21 mouse cellular contexts compared by ENCODE assay signal in the genomic region with DNA sequence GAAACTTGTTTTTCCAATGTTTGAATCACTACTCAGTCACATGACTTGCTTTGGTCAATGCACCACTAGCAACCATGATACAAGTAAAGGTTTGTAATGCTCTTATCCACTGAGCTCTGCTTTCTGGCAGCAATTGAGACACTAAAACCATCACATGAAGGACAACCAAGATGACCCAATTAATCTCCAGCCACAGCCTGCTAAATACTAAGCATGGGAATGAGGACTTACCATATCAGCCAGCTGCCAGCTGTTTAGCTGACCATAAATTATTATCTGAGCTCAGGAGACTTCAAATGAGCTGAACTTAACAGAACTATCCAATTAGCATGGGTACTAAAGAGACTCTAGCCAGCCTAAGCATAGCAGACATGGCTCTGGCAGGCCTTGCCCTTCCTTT.
DNase-seq lines count a peak whose midpoint lies in the region; TF ChIP-seq lines count a peak whose summit lies in the region.
"Had no signal": no experiment of that assay in that cellular context is flagged by ENCODE, and none has a peak within 500 bp of the region (broad histone marks: within the 10 kb centered on the region; RNA-seq: fewer than 3 reads in every experiment).

No protein-coding gene starts in this region.

- no peak overlapping the region for H3K9ac ChIP-seq in liver, adult 2 months (ENCODE audit: low read depth, low read length)
- H3K9ac ChIP-seq: embryonic facial prominence, embryonic 12.5 days; embryonic facial prominence, embryonic 15.5 days; forebrain, postnatal 0 days; heart, embryonic 13.5 days; hindbrain, embryonic 14.5 days had no signal

- no peaks in the 10 kb centered on the region for H3K36me3 ChIP-seq in liver, adult 2 months (ENCODE audit: control insufficient read depth, insufficient read depth, low read length)
- H3K36me3 ChIP-seq: embryonic facial prominence, embryonic 12.5 days; embryonic facial prominence, embryonic 15.5 days; heart, embryonic 13.5 days had no signal

- no peak overlapping the region for H3K4me3 ChIP-seq in liver, adult 2 months (ENCODE audit: insufficient read depth, low read depth, low read length)
- H3K4me3 ChIP-seq: embryonic facial prominence, embryonic 12.5 days; embryonic facial prominence, embryonic 15.5 days; heart, embryonic 13.5 days had no signal

- no peaks in the 10 kb centered on the region for H3K27me3 ChIP-seq in liver, adult 2 months (ENCODE audit: control insufficient read depth, insufficient read depth, low read length)
- H3K27me3 ChIP-seq: embryonic facial prominence, embryonic 12.5 days; embryonic facial prominence, embryonic 15.5 days; heart, embryonic 13.5 days had no signal

- H3K79me2 ChIP-seq in liver, adult 2 months (ENCODE audit: control insufficient read depth, insufficient read depth, low read length) = no peaks in the 10 kb centered on the region

- no peak overlapping the region for H3K27ac ChIP-seq in liver, adult 2 months (replicated peaks; ENCODE audit: insufficient read depth, low read depth, low read length)
- H3K27ac ChIP-seq: embryonic facial prominence, embryonic 12.5 days; embryonic facial prominence, embryonic 15.5 days; heart, embryonic 13.5 days; hindbrain, embryonic 14.5 days; hindbrain, postnatal 0 days had no signal

- H3K4me1 ChIP-seq in liver, adult 2 months (ENCODE audit: control insufficient read depth, insufficient read depth, low read length) = peaks cover 2% of the 10 kb centered on the region; the same call in 1 of the 2 replicates
- H3K4me1 ChIP-seq: embryonic facial prominence, embryonic 12.5 days; embryonic facial prominence, embryonic 15.5 days; heart, embryonic 13.5 days had no signal

- no peak for TF ChIP-seq POLR2A in liver, adult 2 months (IDR thresholded peaks at IDR 0.05; ENCODE audit: extremely low read depth, insufficient read depth, low read length)
- no peak for TF ChIP-seq POLR2A in brain, embryonic 14.5 days (IDR thresholded peaks at IDR 0.05; ENCODE audit: borderline replicate concordance, extremely low read depth, insufficient read depth, insufficient read length, poor library complexity, severe bottlenecking)

- TF ChIP-seq CTCF in liver, adult 2 months (IDR thresholded peaks at IDR 0.05; ENCODE audit: low read depth, low read length) = no peak
- TF ChIP-seq CTCF in brain, embryonic 14.5 days (IDR thresholded peaks at IDR 0.05; ENCODE audit: borderline replicate concordance, extremely low read depth, insufficient read depth, insufficient read length) = no peak

- peak; percentile 13 for DNase-seq in liver, adult 2 months (ENCODE audit: extremely low read depth, low read depth, low spot score)
- no peak for DNase-seq in liver
- DNase-seq in brain, embryonic 14.5 days (ENCODE audit: low read depth) = peak; percentile 7
- peak; percentile 30 for DNase-seq in retina, embryonic 14.5 days (ENCODE audit: low spot score)
- no peak for DNase-seq in cerebellum, postnatal 36 days
- no peak for DNase-seq in right cerebral cortex, adult 18-20 months
- DNase-seq: adrenal gland, adult 8-10 months; adrenal gland, postnatal 25 days; cerebellum, adult 18-20 months; cerebellum, adult 9-10 months; cerebellum, postnatal 14 days; forebrain, postnatal 0 days; gastrocnemius, postnatal 25 days; heart, adult 18-20 months; heart, postnatal 14 days; heart, postnatal 4 days had no signal

Comparison
In these comparisons a context has a peak if more than half of its experiments do, and no peak if none do; other contexts are left out.
1. DNase-seq: peak in liver, adult 2 months (single experiment), brain, embryonic 14.5 days (single experiment) and retina, embryonic 14.5 days (single experiment); none in liver (single experiment), cerebellum, postnatal 36 days (0 of 2) and right cerebral cortex, adult 18-20 months (single experiment).